Mouse (Mus musculus) brain, embryonic 14.5 days (tissue): ENCODE results near the gene Sgip1.

ENCODE experiments used
- CTCF ChIP-seq: fragments of 200-500 bp; IDR thresholded peaks from 2 replicates; pipeline ENCODE4 v1.5.1; 2012; ENCODE audit warnings: inconsistent platforms, mild to moderate bottlenecking, moderate library complexity, borderline replicate concordance; ENCODE audit not compliant: insufficient read depth, insufficient read length; ENCODE audit errors: extremely low read depth
- POLR2A ChIP-seq: fragments of 200-500 bp; IDR thresholded peaks from 2 replicates; pipeline ENCODE4 v1.6.1; 2012; ENCODE audit warnings: mild to moderate bottlenecking, inconsistent platforms, borderline replicate concordance; ENCODE audit not compliant: poor library complexity, insufficient read depth, insufficient read length, severe bottlenecking; ENCODE audit errors: extremely low read depth

DNA sequence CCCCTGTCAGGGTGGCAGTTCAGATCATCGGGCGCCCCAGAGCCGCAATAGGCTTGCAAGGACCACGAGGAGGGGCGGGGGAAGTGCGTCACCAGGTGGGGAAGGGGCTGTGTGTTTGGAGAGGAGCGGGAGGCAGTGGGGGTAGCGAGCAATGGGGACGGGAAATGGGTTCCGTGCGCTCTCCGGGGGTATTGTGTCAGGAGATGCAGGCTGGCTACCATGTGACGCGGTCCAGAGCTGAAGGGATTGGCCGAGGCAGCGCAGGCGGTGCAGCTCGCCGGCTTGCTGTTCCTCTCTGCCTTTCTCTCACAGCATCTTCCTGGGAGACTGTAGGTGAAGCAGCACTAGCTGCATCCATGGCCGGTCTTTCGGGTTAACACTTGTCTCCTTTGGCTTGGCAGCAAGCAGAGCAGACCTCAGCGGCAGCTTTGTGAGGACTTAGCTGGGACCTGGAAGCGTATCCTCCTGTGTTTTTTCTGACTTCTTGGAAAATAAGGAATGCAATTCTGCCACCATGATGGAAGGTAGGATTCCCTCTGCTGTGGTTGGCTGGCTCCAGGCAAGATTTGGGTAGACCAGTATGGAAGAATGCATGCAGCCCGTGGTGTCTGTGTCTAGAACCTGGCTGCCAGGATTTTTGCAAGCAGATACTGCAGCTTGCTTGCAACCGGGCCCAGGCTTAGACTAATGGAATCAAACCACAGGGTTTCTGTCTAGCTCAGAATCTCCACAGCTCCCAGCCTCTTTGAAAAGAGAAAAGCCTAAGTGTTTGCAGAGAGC lies 19.1 kb downstream of the Sgip1 start:
- TF ChIP-seq CTCF (no peak), POLR2A (peak; percentile 49; the same call in 1 of the 2 replicates)
